Mouse (Mus musculus) heart, embryonic 11.5 days (tissue): ENCODE measurements around the gene Gkn3. TPM values are rescaled to one million over a fixed set of nuclear protein-coding genes. Genes with fewer than 3 reads are reported as not detected.

Experiments used
- ATAC-seq: fragments of 200-750 bp; cut with Nextera tagmentation; replicated peaks from 2 replicates; pipeline ENCODE4 v1.8.0; 2017; ENCODE audit warnings: moderate library complexity; ENCODE audit not compliant: insufficient number of reproducible peaks, low FRiP score, low TSS enrichment
- H3K27ac ChIP-seq: fragments of 300-500 bp; sonication (generic); 2 replicates; pipeline ENCODE4 v1.5.1; 2014; ENCODE audit warnings: mild to moderate bottlenecking, low read depth, low read length
- H3K27me3 ChIP-seq: fragments of 300-500 bp; sonication (generic); 2 replicates; pipeline ENCODE4 v1.6.1; 2014; ENCODE audit warnings: mild to moderate bottlenecking, low read length, mixed read lengths; ENCODE audit not compliant: control insufficient read depth, insufficient read depth
- H3K36me3 ChIP-seq: fragments of 300-500 bp; sonication (generic); 2 replicates; pipeline ENCODE4 v1.6.1; 2014; ENCODE audit warnings: mild to moderate bottlenecking, low read length, moderate library complexity, mixed read lengths; ENCODE audit not compliant: control insufficient read depth, insufficient read depth
- H3K4me1 ChIP-seq: fragments of 300-500 bp; sonication (generic); 2 replicates; pipeline ENCODE4 v1.6.1; 2014; ENCODE audit warnings: low read length; ENCODE audit not compliant: control insufficient read depth, insufficient read depth
- H3K4me2 ChIP-seq: fragments of 300-500 bp; sonication (generic); 2 replicates; pipeline ENCODE4 v1.6.1; 2014; ENCODE audit warnings: mild to moderate bottlenecking, moderate library complexity
- H3K4me3 ChIP-seq: fragments of 300-500 bp; sonication (generic); 2 replicates; pipeline ENCODE4 v1.5.1; 2014; ENCODE audit warnings: low read depth, low read length
- H3K9ac ChIP-seq: fragments of 300-500 bp; sonication (generic); 2 replicates; pipeline ENCODE4 v1.6.1; 2014; ENCODE audit warnings: mild to moderate bottlenecking, low read depth, low read length, moderate library complexity
- H3K9me3 ChIP-seq: fragments of 300-500 bp; sonication (generic); replicated peaks from 2 replicates; pipeline ENCODE4 v1.6.1; 2016; ENCODE audit warnings: low read length; ENCODE audit not compliant: control insufficient read depth
- WGBS: fragments of 180-500 bp; shearing (Covaris S2); extraction: QIAGEN DNeasy Blood & Tissue Kit; methylation state at CpG from one replicate; pipeline ENCODE4 v1.1.7; 2014; ENCODE audit not compliant: insufficient replicate concordance; 5-methylcytosine and 5-hydroxymethylcytosine counted together
- polyA plus RNA-seq: library from polyadenylated mRNA; unstranded; fragments of >200 nt; fragmentation: Nextera tagmentation; extraction: Ambion mirVana; gene quantifications from 2 replicates; pipeline ENCODE4 v1.2.1, GENCODE M21; 2014

Gene Gkn3
- polyA plus RNA-seq, 1 experiment from 2014 or later, result 2.1 TPM

DNA sequence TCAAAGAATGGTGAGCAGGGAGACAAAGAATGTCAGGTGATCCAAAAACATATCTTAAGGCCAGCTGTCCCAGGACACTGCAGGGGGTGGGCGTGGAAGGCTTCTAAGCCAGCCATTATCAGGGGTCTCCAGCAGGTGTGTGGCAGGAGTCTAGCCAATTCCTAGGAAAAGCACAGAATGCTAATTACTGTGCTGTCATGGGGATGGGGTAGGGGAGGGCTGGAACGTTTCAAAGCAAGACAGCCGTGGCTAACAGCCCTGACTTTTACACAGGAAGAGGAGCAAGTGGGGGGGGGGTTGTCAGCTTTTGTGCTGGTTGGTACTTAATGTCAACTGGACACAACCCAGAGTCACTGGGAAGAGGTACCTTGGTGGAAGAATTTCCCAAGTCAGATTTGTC lies 23.3 kb upstream of the Gkn3 start:
- WGBS, result 28% methylated on average over 3 of the region's 3 CpGs
- Histone ChIP-seq H3K27ac (no peak overlapping the region), H3K4me2 (no peak overlapping the region), H3K9ac (no peak overlapping the region), H3K4me3 (no peak overlapping the region), H3K36me3 (no peaks in the 10 kb centered on the region), H3K4me1 (no peaks in the 10 kb centered on the region), H3K27me3 (no peaks in the 10 kb centered on the region), H3K9me3 (no peaks in the 10 kb centered on the region)
- no peak for ATAC-seq

GRCm38 (mm10) chr6:87401456-87401855 lies 12.7 kb upstream of the Gkn3 start:
- H3K9me3 ChIP-seq, result no peaks in the 10 kb centered on the region
- no peak overlapping the region for H3K9ac ChIP-seq
- H3K27ac ChIP-seq, result 0 out of 2 replicates have a peak overlapping the region, but pooled peaks have one; percentile 11
- no peak overlapping the region for H3K4me3 ChIP-seq
- ATAC-seq, result peak; percentile 55; the same call in 1 of the 2 replicates
- 23% methylated on average over 6 of the region's 6 CpGs for WGBS
- H3K27me3 ChIP-seq, result no peaks in the 10 kb centered on the region; the same call in 1 of the 2 replicates
- H3K4me2 ChIP-seq, result peak overlapping the region; percentile 1; the same call in 1 of the 2 replicates
- H3K4me1 ChIP-seq, result peaks cover 25% of the 10 kb centered on the region
- no peaks in the 10 kb centered on the region for H3K36me3 ChIP-seq

DNA sequence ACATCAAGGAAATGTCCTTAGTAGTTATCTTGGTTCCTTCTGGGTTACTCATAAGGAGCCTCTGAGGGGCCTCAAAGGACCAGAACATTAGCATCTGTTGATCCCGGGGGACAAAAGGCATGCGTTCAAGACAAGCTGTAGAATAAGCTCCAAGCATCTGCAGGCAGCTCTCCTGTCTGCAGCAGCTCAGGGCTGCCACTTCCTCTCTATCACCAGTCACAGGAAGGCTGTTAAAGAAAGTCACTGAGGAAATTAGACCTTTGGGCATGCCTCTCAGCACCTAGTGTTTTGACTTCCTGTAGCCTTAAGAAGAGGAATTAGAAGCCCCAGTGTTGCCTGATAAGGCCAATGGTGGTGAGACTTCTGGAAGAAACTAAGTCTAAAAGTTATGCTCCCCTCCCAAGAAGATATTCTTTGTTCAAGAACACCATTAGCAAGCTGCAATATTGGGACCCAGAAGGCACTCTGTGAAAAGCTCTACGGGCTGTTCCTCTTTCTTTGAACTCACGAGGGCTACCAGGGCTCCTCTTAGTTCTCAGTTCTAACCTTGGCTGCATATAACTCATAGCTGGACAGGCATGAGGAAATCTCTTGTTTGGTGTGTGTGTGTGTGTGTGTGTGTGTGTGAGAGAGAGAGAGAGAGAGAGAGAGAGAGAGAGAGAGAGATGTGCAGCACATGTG lies 11.3 kb upstream of the Gkn3 start:
- H3K4me3 ChIP-seq, result no peak overlapping the region
- WGBS, result 36% methylated on average over 4 of the region's 4 CpGs
- peaks cover 29% of the 10 kb centered on the region for H3K4me1 ChIP-seq
- peaks cover 5% of the 10 kb centered on the region; the same call in 1 of the 2 replicates for H3K27me3 ChIP-seq
- H3K4me2 ChIP-seq, result no peak overlapping the region
- H3K27ac ChIP-seq, result no peak overlapping the region
- no peaks in the 10 kb centered on the region for H3K36me3 ChIP-seq
- no peaks in the 10 kb centered on the region for H3K9me3 ChIP-seq
- ATAC-seq, result no peak
- no peak overlapping the region for H3K9ac ChIP-seq

DNA sequence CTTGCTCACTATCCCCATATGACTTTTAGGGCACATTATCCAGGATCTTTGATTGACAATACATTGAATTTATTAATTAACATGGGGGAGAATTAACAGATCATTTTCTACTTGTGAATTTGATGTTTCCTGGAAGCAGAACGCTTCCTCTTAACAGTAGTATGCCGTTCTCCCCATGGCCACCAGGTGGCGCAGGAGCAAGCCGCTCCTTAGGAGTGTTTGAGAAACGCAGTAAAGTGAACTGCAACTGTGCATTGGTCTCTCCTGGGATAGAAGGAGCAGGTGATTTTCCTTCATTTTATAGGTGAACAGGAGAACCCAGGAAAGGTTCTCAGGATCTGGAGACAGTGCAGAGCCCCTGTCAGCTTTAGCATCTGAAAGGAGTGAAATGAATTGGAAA lies 10.4 kb upstream of the Gkn3 start:
- no peaks in the 10 kb centered on the region for H3K9me3 ChIP-seq
- no peak overlapping the region for H3K9ac ChIP-seq
- 3% methylated on average over 5 of the region's 5 CpGs for WGBS
- H3K36me3 ChIP-seq, result no peaks in the 10 kb centered on the region
- peaks cover 29% of the 10 kb centered on the region for H3K4me1 ChIP-seq
- no peak overlapping the region for H3K27ac ChIP-seq
- H3K4me3 ChIP-seq, result no peak overlapping the region
- no peak for ATAC-seq
- peaks cover 5% of the 10 kb centered on the region; the same call in 1 of the 2 replicates for H3K27me3 ChIP-seq
- H3K4me2 ChIP-seq, result no peak overlapping the region

DNA sequence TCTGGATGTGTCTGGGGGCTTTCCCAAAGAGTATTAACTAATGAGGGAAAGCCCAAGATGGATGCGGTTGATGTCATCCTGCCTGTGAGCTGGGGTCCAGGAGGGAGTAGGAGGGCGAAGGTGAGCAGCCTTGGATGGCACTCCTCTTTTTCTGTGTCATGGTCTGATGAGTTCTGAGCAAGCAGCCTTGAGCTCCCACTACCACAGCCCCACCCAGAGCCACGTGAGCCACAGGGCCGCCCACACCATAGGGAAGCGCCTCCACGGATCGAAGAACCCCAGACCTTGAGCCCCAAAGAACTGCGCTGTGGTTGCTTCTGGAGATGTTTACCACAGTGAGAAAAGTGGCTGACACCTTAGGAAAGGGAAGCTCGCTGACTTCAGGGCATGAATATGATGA lies 6.0 kb upstream of the Gkn3 start:
- WGBS, result 75% methylated on average over 9 of the region's 9 CpGs
- H3K36me3 ChIP-seq, result no peaks in the 10 kb centered on the region
- peak overlapping the region; percentile 29; the same call in 1 of the 2 replicates for H3K4me2 ChIP-seq
- peaks cover 16% of the 10 kb centered on the region for H3K27me3 ChIP-seq
- no peak overlapping the region for H3K9ac ChIP-seq
- no peak overlapping the region for H3K27ac ChIP-seq
- peaks cover 8% of the 10 kb centered on the region for H3K4me1 ChIP-seq
- no peak overlapping the region for H3K4me3 ChIP-seq
- no peak for ATAC-seq
- no peaks in the 10 kb centered on the region for H3K9me3 ChIP-seq

- Histone ChIP-seq H3K9ac (no peak overlapping the region), H3K36me3 (no peaks in the 10 kb centered on the region), H3K27me3 (peaks cover 16% of the 10 kb centered on the region), H3K27ac (no peak overlapping the region), H3K4me3 (no peak overlapping the region), H3K4me2 (no peak overlapping the region), H3K9me3 (no peaks in the 10 kb centered on the region), H3K4me1 (peaks cover 6% of the 10 kb centered on the region)
- no peak for ATAC-seq
- WGBS, result 63% methylated on average over 8 of the region's 8 CpGs
These were observed 4.9 kb upstream of the Gkn3 start for GRCm38 (mm10) chr6:87393466-87394205.

- H3K27me3 ChIP-seq, result peaks cover 33% of the 10 kb centered on the region
- no peak for ATAC-seq
- 0 out of 2 replicates have a peak, but pooled peaks cover 3% of the 10 kb centered on the region for H3K4me1 ChIP-seq
- 23% methylated on average over 5 of the region's 5 CpGs for WGBS
- H3K27ac ChIP-seq, result no peak overlapping the region
- H3K9me3 ChIP-seq, result no peaks in the 10 kb centered on the region
- H3K4me3 ChIP-seq, result no peak overlapping the region
- H3K36me3 ChIP-seq, result no peaks in the 10 kb centered on the region
- H3K9ac ChIP-seq, result no peak overlapping the region
- H3K4me2 ChIP-seq, result no peak overlapping the region
These were observed 787 bp upstream of the Gkn3 start for GRCm38 (mm10) chr6:87389455-87389989.

DNA sequence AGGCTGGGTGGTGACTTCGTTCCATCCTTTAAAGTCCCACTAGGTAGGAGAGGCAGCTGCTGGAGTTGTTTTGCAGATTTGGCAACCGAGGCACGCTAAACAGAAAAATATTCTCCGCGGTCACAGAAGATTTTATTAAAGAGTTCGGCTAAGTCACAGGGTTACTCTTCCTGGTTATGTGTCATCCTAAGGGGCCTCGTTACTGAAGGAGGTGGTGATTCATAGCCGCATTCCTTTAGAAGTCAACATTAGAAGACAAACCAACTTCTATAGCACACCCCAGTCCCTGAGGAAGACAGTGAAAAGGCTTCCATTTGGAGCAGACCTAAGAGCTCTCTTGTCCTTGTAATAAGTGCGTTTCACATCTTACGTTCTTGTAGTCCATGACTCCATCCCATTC lies 2.1 kb downstream of the Gkn3 start:
- Histone ChIP-seq H3K4me2 (no peak overlapping the region), H3K27me3 (peaks cover 51% of the 10 kb centered on the region), H3K4me1 (0 out of 2 replicates have a peak, but pooled peaks cover 3% of the 10 kb centered on the region), H3K9me3 (no peaks in the 10 kb centered on the region), H3K4me3 (no peak overlapping the region), H3K9ac (no peak overlapping the region), H3K36me3 (no peaks in the 10 kb centered on the region), H3K27ac (no peak overlapping the region)
- WGBS, result 81% methylated on average over 10 of the region's 10 CpGs
- no peak for ATAC-seq
